Mouse (Mus musculus) B cell, adult 2 months (primary cell): ENCODE data around the gene Tnrc6c.

Experiments used
- DNase-seq, 2 experiments: peaks; one replicate each; pipeline ENCODE4 v3.0.0; 2022

Tnrc6c gene

DNA sequence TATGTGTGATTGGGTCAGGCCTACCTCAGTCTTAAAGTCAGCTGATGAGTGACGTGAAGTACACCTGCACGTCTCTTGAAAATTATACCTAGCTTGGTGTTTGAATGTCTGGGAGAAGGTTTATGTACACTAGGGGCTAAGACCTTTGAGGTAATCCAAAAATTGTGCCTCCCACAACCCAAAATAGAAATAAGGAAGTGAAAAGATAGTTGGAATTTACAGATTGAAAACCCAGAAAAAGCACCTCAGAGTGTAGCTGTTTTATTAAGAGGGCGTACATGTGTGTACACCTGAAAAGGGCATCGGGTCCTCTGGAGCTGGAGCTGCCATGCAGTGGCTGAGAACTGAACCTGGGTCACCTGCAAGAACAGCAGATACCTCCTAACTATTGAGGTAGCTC is 24.1 kb downstream of the Tnrc6c start:
- no peak for DNase-seq

DNA sequence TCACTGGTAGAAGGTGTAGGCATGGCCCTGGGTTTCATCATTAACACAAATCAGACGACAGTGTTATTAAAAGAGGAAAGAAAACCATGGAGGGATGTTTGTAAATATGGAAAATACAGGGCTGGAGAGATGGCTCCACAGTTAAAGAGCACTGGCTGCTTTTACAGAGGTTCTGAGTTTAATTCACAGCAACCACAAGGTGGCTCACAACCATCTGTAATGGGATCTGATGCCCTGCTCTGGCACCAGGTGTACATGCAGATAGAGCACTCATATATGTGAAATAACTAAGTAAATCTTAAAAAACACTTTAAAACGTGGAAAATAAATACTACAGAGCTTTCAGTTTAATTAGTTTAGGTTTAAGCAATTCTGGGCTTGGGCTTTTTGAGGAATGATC is 24.7 kb downstream of the Tnrc6c start:
- DNase-seq = peak; percentile 40 to 46

DNA sequence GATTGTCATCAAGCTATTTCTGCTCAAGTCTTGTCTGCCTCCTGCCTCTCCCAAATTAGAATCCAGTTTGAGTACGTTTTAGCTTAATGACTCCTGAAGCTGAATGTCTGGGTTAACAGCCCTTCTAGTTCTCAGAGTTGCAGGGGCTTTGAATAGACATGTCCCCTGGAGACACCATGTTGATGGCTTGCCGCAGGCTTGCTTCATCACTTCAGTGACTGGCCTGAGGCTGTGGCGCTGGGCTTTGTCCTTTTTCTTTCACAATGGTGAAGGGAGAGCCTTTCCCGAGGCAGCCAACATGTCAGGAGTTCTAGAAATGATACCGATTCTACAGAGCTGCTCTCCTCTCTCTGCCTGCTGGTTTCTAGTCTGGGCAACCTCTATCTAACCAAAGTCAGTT is 30.6 kb downstream of the Tnrc6c start:
- DNase-seq = no peak

DNA sequence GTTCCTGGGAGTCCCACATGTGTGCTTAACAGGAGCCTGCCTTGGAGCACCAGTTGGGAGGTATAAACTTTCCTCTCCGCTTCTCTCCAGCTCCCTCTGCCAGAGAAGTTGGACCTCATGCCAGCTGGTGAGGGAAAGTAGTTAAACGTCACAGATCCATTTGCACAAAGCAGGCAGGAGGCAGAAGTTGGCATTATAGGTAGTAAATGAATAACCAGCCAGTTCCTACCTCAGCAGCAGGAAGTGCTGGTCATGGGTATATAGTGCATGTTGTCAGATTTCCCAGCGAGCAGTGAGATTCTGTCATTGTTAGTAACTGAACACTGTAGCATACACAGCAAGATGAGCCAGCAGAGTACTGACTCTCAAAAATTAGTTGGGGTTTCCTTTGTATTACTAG is 31.4 kb downstream of the Tnrc6c start:
- no peak for DNase-seq

DNA sequence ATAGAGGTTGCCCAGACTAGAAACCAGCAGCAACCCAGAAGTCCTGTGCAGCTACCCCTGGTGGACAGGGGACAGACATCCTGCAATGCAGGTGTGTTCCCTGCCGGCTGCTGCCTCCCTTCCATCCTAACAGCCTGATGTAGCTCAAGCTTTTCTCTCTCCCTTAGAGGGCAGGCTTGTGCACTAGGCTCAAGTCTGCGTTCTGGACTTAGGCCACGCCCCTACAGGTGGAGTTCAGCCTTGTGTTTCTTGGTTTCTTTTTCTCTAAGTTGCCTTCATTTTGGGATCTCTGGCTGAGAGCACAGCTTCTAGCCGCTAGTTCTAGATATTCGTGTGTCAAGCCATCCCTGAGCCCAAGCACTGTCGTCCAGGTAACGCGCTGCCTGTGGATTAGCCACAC is 31.9 kb downstream of the Tnrc6c start:
- peak; percentile 50 to 57 for DNase-seq

DNA sequence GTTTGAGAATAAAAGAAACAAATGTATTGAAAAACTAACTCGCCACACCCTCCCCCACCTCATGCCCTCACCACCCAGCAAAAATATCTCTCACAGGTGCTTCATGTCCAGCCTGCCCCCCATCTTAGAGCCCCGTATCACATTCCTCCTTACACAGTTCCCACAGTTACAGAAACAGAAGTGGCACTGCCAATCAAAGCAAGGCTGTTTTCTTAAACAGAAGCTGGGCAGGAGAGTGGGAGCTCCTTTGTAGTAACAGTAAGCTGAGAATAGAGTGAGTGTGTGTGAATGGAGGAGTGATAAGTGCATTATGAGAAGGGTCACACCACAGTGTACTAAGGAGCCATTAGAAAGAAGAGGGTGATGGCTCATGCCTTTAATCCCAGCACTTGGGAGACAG is 34.5 kb downstream of the Tnrc6c start:
- no peak for DNase-seq

DNA sequence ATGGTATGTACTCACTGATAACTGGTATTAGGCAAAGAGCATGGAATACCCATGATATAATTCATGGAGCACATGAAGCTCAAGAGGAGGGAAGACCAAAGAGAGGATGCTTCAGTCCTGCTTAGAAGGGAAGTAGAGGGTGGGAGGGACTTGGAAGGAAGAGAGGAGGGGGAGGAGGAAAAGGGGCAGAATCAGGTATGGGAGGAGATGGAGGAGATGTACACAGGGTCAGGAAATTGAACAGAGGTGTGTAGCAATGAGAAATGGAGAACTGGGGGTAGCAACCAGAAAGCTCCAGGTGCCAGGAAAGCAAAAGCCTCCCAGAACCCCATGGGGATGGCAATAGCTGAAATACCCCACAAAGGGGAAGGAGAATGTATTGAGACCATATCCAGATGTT is 37.2 kb downstream of the Tnrc6c start:
- DNase-seq = no peak

DNA sequence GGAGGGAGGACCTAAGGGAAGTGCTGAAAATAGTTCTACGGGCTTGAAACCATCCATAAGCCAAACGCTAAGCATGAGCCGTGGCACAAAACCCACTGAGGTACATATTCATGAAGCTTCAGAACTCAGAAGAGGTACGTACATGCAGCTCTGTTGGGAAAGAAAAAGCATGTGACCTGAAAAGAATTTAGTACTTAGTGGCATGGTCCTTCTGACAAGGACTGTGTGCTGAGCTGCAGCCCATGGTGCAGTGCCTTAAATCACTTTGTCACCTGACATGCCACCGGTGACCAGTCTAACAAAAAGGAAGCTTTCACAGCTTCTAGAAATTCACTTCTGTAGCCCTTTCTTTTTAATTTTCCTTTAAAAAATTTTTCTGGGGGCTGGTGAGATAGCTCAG is 40.0 kb downstream of the Tnrc6c start:
- DNase-seq = no peak

DNA sequence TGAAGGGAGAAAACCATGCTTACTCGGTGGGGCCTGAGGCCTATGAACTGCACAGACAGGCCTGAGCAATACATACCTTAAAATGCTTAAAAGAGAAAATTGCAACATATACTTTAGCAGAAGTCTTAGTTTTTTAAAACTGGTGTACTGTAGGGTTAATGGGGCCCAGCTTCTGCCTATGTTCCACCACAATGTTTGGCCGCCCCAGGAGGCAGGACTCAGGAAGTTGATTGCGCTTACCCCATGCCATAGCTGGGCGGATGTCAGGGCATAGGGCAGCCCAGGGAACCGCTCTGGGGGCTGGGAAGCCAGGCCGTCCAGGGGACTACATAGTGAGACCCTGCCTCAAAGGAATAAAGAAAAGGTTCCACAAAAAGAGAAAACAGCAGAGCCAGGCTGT is 42.5 kb downstream of the Tnrc6c start:
- DNase-seq = no peak

DNA sequence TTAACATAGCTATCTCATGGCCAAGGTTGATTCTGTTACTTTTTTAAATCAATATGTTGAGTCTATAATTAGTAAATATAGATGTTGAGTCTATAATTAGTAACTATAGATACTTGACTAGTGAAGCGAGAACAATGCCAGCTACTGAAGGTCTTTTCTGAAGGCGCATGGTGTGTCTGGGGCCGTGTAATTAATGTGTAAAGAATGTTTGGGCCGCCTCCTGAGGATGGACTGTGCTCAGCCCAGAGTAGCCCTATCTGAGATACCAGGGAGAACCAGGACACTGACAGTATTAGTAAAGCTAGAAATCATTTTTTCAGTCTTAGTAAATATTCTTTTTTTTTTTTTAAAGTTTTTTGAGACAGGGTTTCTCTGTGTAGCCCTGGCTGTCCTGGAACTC is 46.8 kb downstream of the Tnrc6c start:
- DNase-seq = no peak

DNA sequence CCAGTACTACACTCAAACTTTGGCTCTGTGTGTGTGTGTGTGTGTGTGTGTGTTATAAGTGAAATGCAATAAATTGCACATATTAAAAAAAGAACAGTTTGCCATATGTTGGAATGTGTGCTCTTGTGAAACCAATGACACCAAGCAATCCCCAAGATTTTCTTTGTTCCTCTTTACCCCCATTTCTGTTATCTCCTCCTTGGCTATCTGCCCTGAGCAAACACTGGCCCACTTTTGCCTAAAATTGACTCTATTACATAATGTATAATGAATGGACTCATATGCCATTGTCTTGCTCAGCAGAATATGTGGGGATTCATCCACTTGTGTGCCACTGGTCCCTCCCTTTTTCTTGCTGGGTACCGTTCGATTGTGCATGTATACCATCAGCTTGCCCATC is 52.2 kb downstream of the Tnrc6c start:
- no peak for DNase-seq

DNA sequence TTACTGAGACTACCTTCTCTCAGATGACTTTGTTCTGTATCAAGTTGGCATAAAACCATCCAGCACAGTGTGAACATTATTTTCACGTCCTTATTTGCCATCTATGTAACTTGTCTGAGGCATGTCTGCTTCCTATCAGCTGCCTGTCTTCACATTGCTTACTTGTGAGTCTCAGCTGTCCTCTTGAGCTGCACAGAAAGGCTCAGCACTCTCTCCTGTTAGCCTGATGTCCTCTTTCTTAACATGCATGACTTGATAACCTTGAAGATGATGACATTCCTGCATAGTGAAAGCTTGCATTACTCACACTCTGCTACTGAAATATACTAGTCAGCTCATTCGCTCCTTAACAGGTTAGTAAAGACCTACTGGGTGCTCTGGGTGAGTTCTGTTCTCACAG is 53.1 kb downstream of the Tnrc6c start:
- no peak for DNase-seq

DNA sequence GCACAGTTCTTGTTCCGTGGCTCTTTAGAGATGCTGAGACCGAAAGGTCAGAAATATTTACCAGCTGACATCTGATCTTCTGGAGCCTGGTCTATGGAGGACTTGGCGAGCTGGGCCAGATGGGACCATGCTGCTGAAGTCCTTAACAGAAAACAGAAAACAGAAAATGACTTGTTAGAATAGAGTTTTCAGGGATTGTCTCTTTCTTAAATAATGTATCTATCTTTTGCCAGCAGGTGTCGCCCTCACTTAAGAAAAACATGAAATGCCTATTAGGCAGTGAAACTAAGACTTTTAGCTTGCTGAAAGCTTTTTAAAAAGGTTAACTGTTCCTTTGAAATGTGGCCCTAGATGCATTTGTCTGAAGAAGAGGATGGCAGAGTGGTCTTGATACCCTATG is 55.2 kb downstream of the Tnrc6c start:
- peak; percentile 77 to 78 for DNase-seq

DNA sequence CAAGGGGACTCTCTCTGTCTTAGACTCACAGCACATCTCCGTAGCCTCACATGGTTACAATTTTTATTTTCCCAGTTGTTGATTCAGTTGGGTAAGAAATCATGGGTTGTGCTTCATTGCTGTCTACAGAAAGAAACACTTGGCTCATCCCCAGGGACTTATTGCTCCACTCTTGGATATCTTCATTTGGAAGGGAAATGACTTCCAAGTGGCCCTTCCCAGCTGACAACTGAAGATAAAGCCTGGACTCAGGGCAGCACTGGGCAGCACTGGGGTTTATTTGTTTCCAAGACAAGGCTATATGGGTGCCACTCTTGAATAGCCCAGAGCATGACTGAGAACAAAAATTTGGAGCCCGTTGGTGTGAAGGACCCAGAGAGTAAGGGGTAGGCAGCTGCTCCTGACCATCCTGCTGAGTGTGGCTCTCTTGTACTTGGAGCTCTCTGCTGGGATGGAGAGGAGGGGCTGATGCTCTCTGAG is 56.8 kb downstream of the Tnrc6c start:
- DNase-seq = no peak

DNA sequence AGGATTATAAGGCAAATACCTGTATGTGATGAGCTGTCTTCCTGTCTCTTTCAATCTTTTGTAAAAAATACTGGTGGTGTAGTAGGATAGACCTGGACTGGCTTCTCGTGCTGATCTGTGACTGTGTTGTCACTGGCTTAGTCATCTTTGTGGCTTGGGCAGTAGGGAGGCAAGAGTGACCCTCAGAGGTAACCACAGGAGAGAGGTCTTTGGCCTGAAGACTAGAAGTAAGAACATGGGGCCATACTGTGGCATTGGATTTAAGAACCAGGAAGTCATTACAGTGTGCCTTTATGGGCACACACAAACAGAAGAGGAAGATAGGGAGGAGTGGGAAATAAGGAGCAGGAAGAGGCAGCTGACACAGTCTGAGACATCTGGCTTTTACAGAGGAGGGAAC is 58.0 kb downstream of the Tnrc6c start:
- no peak for DNase-seq

DNA sequence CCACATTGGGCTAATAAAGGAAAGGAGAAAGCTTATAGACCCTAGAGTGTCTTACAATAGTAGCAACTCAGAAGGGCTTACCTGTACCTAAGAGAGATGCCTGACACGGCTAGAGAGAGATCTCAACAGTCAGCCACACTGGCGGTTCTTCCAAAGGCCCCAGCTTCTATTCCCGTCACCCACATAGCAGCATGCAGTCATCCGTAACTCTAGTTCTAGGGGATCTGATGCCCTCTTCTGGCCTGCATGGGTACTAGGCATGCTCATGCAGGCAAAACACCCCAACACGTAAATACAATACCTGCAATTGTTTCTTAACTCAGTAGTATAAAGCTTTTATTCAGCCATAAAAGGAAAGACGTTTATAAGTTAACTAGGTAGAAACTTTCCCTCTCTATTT is 59.3 kb downstream of the Tnrc6c start:
- no peak for DNase-seq

DNA sequence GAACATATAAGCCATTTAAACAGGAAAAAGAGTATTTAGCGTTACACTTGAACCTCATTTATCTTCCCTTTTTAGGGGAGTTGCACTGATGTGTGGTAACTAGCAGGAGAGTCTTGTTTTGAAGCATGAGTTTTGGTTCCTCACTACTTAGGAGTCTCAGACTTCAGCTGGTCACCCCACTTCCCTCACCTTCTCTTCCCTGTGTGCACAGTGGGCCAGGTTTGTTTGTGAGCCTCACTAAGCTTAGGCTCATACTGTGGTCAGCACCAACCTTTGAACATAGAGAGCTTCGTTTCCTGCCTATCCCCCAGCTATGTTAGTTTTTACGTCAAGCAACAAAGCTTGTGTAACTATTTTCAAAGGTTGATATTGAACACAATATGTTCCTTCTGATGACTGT is 64.7 kb downstream of the Tnrc6c start:
- DNase-seq = peak; percentile 25 to 27

DNA sequence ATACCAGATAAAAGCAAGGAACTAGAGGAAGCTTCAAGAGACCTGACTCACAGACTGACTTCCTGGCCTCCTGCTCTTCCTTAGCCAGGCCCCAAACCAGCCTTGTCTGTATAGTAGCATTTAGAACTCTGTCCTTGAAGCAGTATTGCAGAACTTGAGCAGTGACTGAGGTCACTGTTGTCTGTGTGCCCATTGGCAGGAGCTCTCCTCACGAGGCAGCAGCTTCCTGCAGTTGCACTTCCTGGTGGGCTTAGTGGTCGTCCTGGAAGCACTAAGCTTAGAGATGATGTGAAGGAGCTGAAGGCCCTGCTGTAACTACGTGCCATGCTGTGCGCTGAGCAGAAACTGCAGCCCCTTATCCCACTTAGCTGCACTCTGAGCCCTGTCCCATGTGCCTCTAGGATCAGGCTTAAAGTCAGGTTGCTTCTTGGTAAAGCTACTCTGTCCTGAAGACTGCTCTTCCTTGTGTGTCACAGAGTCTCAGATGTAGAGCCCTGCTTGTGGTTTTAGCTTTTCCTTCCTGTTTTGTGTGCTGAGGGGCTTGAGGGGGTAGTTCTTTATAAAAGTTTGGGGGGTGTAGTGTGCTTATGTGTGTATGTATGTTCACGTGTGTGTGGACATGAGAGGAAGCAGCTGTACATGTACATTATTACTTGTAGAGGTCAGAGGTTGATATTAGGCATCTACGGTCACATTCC is 70.7 kb downstream of the Tnrc6c start:
- DNase-seq = peak in 1 of 2 experiments; percentile 14

DNA sequence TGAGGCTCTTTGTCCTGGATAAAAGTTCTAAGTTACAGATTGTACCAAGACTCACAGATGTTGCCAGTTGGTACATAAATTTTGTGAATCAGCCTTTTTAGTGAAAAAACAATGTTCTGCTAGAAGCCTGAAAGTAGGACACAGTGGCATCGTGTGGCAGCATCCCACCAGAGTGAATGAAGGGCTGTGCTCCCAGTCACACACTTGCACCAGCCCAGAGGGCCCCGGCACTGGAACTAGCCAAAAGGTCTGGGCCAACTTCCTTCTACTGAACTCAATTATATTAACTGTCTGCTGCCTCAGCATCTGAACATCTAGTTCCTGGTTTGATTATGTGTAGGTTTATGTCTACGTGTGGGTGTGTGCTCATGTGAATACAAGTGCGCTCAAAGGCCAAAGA is 72.9 kb downstream of the Tnrc6c start:
- no peak for DNase-seq

DNA sequence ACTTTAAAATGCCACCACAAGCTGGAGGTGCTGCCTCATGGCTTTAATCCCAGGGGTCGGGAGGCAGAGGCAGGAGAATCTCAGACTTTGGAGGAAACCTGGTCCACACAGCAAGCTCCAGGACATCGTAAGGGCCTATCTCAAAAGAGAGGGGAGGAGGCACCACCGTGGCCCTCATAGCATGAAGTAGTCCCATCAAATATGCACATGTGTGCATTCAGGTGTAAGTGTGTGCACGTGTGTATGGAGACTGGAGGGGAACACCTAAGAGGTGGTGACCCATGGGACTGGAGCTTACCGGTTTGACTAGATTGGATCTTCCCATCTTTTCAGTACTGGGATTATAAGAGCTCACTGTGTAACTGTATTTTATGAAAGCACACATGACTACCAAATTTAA is 74.2 kb downstream of the Tnrc6c start:
- no peak for DNase-seq

DNA sequence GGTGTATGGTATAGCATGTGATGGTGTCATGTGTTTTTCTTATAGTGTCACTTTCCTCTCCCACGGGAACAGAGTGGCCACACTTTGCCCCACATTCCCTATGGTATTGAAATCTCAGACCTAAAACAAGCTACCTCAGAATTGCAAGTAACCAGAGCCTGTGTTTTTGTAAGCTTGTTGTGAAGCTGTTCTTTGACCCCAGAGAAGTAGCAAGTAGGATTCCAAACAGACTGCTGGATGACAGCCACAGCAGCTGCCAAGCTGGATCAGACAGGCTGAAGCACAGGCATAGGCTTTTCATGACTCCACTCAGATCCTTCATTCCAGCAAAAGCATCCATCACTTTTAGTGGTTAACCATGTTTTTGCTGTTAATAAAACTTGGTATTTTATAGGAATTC is 74.8 kb downstream of the Tnrc6c start:
- no peak for DNase-seq

DNA sequence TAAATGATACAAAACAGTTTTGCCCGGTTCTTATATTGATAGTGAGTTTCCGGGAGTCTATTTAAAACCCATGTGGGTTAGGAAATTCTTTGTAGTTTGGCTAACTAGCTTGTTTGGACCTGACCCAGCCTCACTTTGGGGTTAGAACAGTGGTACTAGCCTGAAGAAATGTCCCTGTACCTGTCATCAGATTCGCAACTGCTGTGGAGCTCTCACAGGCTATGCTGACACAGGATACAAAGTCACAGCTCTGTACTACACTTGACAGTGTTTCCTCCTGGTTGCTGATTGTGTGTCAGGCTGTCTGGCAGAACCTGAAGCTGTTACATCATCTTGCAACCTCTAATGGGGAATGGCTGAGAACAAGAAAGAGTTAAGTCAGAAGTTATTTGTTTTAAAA is 75.3 kb downstream of the Tnrc6c start:
- no peak for DNase-seq

DNA sequence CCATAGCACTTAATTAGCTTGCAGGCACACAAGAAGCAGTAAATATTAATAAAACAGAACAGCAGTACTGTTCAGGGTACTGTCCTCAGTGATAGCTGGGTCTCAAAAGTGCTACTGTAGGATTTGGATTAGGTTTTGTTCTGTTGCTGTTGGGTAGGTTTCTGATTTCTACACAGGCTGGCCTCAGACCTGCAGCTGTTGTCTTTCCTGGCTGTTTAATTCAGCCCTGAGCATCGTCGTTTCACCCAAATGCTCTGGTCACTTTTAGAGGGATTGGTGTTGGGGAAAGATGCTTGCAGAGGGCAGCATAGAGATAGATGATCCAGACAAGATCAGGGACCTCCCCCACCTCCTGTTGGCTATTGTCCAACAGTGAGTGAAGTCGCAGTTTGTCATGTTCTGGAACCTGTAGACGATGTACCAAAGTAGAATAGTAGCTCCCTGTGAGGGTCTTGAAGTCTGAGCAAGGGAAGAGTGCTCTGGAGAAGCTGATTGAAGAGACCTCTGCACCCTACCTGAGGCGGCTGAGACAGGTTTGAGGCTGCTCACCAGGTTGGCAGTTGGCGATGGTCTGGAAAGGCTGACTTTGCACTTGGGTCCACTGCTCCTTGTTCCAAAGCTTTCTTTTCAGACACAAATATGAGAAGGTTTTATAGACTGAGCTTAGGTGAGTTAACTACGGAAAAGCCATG is 75.9 kb downstream of the Tnrc6c start:
- no peak for DNase-seq

DNA sequence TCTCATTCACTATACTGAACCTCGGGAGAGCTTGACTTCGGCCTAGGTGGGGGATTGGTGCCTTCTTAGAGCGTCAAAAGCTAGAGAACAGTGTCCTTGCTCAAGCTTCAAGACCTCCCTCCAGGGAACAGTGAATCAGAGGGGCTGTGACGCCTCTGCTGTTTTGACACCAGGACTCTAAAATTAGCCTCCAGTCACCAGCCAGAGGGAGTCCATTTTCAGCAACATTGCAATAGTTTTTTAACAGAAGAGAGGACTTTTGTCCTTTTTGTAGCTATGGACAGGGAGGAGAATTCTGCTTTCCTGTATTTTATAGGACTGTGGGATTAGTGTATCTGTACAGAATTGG is 76.4 kb downstream of the Tnrc6c start:
- peak; percentile 12 to 15 for DNase-seq

DNA sequence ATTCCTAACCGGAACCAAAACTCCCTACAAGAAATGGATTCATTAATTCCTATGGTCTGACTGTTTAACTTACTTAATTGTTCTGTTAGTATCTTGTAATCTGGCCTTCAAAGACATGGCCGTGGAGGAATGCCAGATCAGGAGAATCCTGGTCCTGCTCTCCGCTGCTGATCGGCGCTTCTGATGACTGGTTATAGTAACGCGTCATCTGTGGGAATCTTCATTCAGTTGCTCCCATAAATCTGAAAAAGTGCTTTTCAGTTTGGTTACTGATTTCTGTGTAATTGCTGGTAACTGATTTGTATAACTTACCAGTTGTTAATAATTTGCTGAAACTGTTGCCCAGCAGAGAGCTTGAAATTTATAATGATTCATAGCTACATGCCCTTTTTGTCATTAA is 77.4 kb downstream of the Tnrc6c start:
- DNase-seq = no peak
